Mouse (Mus musculus) left cerebral cortex, postnatal 4 days (tissue): ENCODE results near the gene Mettl1. TPM values are rescaled to one million over a fixed set of nuclear protein-coding genes. Genes with fewer than 3 reads are reported as not detected.

ENCODE experiments used
- DNase-seq: peaks from one replicate; pipeline ENCODE4 v3.0.0-alpha.2; 2022
- intact Hi-C: fragments of 180-260 bp; cut with DNase I; formaldehyde crosslinking; loops from one replicate; pipeline ENCODE4 v1.15.1; 2025
- microRNA-seq: library from miRNA; unstranded; fragments of <30 nt; microRNA quantifications from one replicate; pipeline ENCODE4 v1.2.0, GENCODE M21; 2022
- total RNA-seq, 2 experiments: library from RNA; stranded (reverse); gene quantifications; 2 replicates each; pipeline ENCODE4 v1.2.3; 2021

Gene Mettl1
- total RNA-seq, 2 experiments from 2014 or later, result 13.8 to 14.9 TPM

DNA sequence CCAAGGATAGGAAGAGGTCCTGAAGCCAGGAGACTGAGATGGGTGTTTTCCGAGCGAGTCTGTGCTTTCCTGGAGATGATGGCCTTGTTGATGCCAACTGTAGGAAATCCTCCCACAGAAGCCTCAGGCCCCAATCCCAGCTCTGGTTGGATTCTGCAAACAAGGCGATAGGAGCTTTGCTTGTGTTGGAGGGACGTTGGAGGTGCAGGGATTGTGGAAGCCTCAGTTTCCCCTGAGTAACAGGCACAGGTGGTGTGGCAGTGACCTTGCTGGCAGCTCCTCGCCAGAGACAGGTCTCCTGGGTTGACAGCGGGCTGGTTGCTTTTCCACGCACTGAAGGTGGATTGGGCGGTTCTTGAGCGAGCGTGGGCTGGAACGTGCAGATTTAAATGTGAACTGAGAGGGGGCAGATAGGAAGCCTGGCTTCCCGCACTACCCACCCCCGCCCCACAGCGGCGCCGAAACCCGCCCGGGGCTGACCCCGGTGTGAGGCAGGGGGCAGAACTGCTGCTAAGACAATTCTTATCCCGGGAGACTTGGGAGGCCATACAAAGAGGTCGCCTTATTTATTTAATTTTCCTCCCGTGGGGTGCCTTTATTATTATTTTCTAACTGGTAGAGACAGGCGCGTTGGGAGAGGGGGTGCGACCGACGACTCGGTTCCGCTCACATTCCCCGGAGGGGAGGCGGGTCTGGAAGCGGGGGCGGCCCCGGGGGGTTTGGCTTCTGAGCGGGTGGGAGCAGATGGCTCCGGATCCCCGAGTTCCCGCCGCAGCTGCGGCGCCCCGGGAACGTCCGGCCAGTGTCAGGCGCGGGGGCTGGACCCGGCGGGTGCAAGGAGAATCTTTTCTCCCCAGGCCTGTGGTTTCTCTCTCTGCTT is 39.9 kb downstream of the Mettl1 start:
- no peak for DNase-seq
- intact Hi-C loops, result no loop called here

DNA sequence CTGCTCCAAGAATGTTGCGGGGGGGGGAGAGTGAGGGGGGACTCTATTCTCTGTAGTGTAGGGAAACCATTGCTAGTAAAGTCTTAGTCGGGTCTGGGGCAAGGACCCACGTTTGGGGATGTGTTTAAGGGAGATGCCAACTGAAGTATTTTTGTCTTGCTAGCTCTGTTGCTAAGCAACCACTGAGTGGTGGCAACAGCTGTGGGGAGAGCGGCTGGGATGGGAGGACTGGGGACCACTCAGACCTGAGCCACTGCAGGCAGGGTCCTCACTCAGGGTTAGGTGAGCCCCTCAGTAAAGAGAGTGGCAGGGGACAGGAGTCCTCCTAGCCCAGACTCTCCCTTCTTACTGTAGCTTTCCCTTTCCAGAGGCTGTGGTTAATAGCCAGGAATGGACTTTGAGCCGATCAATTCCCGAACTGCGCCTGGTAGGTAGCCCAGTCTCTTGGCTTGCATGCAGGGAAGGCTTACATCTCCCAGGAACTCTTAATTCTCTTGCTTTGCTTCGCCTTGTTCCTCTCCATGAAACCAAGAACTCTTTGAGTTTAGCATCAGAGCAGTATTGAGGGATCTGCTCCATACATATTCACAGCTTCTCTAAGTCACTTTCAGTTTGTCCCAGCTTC is 40.9 kb downstream of the Mettl1 start:
- intact Hi-C loops, result no loop called here
- DNase-seq, result no peak

DNA sequence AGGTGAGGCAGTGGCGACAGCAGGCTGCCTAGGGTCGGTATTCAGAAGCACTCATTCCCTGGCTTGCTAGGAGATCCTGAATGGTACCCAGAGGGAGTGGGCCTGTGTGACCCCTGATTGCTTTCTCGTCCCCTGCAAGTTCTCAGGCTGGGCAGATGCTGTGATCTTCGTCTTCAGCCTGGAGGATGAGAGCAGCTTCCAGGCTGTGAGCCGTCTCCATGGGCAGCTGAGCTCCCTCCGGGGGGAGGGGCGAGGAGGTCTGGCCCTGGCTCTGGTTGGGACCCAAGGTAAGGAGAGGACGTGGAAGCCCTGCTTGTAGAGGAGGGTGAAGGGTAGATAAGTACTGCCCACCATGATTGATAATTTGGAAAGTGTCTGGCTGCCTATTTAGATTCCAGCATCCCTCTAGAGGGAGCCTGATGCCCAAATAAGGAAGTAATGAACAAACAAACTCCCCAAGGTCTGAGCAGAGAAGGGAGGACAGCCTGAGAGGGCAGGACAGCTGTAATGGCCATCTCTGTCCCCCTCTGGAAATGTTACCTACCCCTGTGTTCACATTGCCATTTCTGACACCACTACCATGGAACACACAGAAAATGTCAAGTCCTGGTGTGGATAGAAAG is 42.2 kb downstream of the Mettl1 start:
- intact Hi-C loops, result no loop called here
- DNase-seq, result no peak

DNA sequence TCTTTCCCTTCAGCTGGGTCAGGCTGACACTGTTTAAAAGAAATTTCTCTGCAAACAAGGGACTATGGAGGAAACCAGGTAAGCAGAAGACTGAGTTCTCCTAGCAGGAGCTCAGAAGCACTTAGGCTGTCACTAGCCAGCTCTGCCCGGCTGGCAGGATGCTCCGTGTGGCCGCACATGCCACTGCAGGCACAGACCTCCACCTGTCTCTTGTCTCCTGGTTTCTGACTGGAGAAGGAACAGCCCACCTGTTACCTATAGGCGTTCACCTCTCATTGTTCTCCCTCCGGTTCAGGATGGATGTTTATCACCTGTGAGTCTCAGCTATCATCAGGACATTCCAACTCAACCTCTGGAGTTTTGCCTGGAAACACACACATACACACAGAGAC is 42.7 kb downstream of the Mettl1 start:
- intact Hi-C loops, result no loop called here
- no peak for DNase-seq

DNA sequence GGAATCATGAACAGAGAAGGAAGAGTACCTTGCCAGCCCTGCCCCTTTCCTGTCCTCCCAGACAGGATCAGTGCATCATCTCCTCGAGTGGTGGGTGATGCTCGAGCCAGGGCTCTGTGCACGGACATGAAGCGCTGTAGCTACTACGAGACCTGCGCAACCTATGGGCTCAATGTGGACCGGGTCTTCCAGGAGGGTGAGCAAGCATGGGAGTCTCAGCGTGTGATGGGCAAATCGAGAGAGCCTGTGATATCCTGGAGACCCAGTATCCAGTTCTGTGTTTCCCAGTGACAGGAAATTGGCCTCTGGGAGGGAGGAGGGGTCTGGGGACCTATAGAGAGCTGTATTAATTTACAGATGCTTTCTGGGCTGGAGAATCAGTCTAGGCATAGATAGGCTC is 43.8 kb downstream of the Mettl1 start:
- intact Hi-C loops, result no loop called here
- DNase-seq, result no peak

DNA sequence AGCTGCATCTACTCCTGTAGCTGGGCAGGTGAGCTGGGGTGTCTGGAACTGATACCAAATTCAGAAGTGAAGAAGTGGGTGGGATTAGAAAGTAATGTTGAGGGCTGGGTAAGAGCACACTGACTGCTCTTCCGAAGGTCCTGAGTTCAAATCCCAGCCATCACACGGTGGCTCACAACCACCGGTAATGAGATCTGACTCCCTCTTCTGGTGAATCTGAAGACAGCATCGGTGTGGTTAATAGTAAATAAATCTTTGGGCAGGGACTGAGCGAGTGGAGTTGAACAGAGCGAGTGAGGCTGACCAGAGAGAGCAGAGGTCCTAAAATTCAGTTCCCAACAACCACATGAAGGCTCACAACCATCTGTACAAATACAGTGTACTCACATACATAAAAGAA is 44.4 kb downstream of the Mettl1 start:
- DNase-seq, result no peak
- intact Hi-C loops, result no loop called here

DNA sequence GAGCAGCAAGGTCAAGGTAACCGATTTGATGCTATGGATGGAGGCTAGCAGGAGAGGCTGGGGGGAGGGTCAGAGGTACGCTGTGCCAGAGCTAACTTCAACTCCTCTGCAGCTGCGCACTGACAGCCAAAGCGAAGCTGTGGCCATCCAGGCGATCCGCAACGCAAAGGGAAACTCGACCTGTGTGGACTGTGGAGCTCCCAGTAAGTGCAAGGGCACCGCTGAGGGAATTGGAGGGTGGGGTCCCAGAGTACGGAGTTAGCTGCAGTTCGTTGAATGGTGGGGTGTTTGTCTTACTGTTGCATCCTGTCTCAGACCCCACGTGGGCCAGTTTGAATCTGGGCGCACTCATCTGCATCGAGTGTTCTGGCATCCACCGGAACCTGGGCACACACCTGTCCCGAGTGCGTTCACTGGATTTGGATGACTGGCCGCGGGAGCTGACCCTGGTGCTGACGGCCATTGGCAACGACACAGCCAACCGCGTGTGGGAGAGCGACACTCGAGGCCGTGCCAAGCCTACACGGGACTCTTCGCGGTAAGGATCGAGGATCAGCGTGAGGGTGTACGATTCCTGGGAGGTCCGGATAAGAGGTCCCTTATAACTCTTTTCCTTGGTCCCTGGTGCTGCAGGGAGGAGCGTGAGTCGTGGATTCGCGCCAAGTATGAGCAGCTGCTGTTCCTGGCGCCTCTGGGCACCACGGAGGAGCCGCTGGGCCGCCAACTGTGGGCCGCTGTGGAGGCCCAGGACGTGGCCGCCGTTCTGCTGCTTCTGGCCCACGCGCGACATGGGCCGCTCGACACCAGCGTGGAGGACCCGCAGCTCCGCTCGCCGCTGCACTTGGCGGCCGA is 49.6 kb downstream of the Mettl1 start:
- intact Hi-C loops, result no loop called here
- DNase-seq, result peak; percentile 72

DNA sequence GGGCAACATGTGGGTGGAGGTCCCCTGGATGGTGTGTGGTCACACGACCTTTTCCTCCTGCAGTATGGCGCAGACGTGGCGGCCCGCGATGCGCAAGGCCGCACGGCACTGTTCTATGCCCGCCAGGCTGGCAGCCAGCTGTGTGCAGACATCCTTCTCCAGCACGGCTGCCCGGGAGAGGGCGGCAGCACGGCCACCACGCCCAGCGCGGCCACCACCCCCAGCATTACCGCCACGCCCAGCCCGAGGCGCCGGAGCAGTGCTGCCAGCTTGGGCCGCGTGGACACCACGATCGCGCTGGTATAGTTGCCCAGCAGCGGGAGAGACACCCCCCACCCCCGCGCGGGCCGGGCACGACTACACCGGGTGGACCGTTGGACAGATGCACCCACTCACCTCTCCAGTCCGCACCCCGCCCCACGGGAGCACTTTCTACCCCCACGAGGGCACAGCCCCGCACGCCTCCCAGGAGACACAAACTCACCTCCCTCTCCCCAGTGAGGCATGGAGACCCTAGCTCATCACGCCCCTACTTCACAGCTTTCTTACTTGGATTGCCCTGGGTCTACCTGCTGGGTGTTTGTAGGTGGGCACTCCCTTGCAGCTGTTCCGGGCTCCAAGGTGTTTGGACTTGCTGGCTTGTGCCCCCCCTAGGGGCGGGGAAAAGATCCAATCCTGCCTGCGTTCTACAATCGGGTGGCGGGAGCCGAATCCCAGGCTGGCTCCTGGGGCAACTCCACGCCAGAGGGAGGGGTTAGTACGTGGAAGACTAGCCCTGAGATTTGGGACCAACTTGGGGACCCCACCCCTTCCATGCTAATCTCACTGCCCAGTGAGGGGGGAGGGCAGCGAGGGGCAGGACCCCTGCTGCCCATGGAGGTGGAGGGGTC is 50.5 kb downstream of the Mettl1 start:
- intact Hi-C loops, result no loop called here
- peak; percentile 55 for DNase-seq

DNA sequence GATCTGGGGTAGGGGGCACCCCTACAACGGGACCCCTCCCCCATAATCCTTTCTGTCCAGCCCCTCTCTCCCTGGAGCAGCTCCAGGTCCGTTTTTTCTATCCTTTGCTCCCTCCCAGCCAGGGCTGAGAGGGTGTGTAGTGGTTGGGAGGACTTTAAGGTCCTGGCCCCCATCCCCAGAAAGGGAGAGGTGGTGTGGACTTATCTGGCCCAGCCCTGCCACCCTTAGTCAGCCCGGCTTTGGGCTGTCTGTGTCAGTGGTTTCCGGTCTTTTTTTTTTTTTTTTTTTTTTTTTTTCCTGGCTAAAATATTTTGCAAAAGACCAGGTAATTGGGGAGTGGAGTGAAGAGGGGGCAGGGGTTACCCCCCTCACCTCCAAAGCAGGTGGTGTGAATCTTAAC is 51.5 kb downstream of the Mettl1 start:
- intact Hi-C loops, result no loop called here

DNA sequence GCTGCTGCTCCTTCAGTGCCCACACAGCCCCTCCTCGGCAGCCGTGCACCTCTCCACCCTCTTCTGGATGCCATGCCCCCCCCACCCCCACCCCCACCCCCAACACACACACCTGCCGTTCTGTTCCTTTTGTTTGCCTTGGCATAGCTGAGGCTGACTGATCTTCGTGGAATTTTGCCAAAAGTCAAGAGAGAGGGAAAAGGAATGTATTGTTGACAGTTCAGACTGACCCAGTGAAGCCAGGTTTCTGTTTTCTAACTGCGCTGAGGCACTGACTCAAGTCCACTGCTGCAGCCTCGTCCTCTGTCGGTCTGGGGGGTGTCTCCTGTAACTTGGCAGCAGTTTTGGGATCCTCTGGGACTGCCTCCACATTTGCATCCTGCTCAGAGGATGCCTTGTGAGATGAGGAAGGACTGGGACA is 53.2 kb downstream of the Mettl1 start:
- intact Hi-C loops, result no loop called here
- no peak for DNase-seq

More for the DNA sequence above, 51.5 kb downstream of the Mettl1 start:
- DNase-seq, result no peak

Small RNA genes lying within 50 kb of the gene (microRNA-seq; reads per million reads assigned to microRNA genes)
- gene Mir26a-2, result 275 reads per million, percentile 61 among the genes with 10 or more reads in this experiment
- 1.5 reads per million for gene Mir546

Other genes with a start within 250 kb of the Mettl1 start
- gene Atp23, start 140.1 kb upstream of the Mettl1 start, total RNA-seq, result 10 to 100 TPM in 1 of 2 experiments, 1 to 10 TPM in 1; 9.6 to 12.4 TPM
- gene Ctdsp2, start 62.7 kb upstream of the Mettl1 start, total RNA-seq, result 10 to 100 TPM; 57.6 to 61.4 TPM
- under 1 TPM; 0.12 to 0.16 TPM for gene Avil, start 40.7 kb upstream of the Mettl1 start, total RNA-seq
- 10 to 100 TPM; 29.4 to 30.2 TPM for gene Tsfm, start 10.6 kb upstream of the Mettl1 start, total RNA-seq
- under 1 TPM; 0.18 to 0.42 TPM for gene Eef1akmt3, start 99 bp downstream of the Mettl1 start, total RNA-seq
- under 1 TPM; 0.70 to 0.84 TPM for gene Cyp27b1, start 6.8 kb downstream of the Mettl1 start, total RNA-seq
- gene March9, start 18.8 kb downstream of the Mettl1 start, total RNA-seq, result 10 to 100 TPM; 75.1 to 76.5 TPM
- gene Cdk4, start 22.1 kb downstream of the Mettl1 start, total RNA-seq, result 100 to 1,000 TPM; 211 to 221 TPM
- 10 to 100 TPM; 49.9 to 54.4 TPM for gene Tspan31, start 28.9 kb downstream of the Mettl1 start, total RNA-seq
- gene Agap2, start 33.9 kb downstream of the Mettl1 start, total RNA-seq, result 100 to 1,000 TPM; 384 to 394 TPM
- gene Os9, start 79.7 kb downstream of the Mettl1 start, total RNA-seq, result 10 to 100 TPM; 86.3 to 90.7 TPM
- gene B4galnt1, start 123.8 kb downstream of the Mettl1 start, total RNA-seq, result 100 to 1,000 TPM in 1 of 2 experiments, 10 to 100 TPM in 1; 99.8 to 109 TPM
- under 1 TPM; 0.83 to 0.88 TPM for gene Slc26a10, start 139.2 kb downstream of the Mettl1 start, total RNA-seq
- gene Arhgef25, start 148.7 kb downstream of the Mettl1 start, total RNA-seq, result 10 to 100 TPM; 70.5 to 75.6 TPM
- gene Dtx3, start 154.3 kb downstream of the Mettl1 start, total RNA-seq, result 100 to 1,000 TPM; 184 to 207 TPM
- 10 to 100 TPM; 23.8 to 25.0 TPM for gene Pip4k2c, start 170.2 kb downstream of the Mettl1 start, total RNA-seq
- 100 to 1,000 TPM; 291 to 312 TPM for gene Kif5a, start 221.9 kb downstream of the Mettl1 start, total RNA-seq
- 100 to 1,000 TPM; 298 to 302 TPM for gene Dctn2, start 225.0 kb downstream of the Mettl1 start, total RNA-seq
- 10 to 100 TPM; 47.7 to 51.5 TPM for gene Mbd6, start 247.6 kb downstream of the Mettl1 start, total RNA-seq